Mouse (Mus musculus) liver, embryonic 14.5 days (tissue): ENCODE measurements around the gene Hist2h2ac.

ENCODE experiments used
- CTCF ChIP-seq: IDR thresholded peaks from 2 replicates; pipeline ENCODE4 v1.5.1; 2016; ENCODE audit warnings: antibody characterized with exemption, low read depth, control low read depth
- EP300 ChIP-seq: IDR thresholded peaks from 2 replicates; pipeline ENCODE4 v1.6.1; 2016; ENCODE audit warnings: antibody characterized with exemption, low read depth

GRCm38 (mm10) chr3:96197129-96197749 is 23.4 kb downstream of the Hist2h2ac start:
- peak; percentile 35; the same call in 1 of the 2 replicates for TF ChIP-seq CTCF
- no peak for TF ChIP-seq EP300
